Mouse (Mus musculus): Measurements from ENCODE around the gene Mrpl23. TPM values are rescaled to one million over a fixed set of nuclear protein-coding genes. Genes with fewer than 3 reads are reported as not detected.
A peak's percentile ranks its signal among the peaks of the same experiment; 100 is the strongest.

Gene Mrpl23
- polyA plus RNA-seq, 1 experiment from 2014 or later = 12.8 TPM

- H3K9ac ChIP-seq (replicated peaks) = no peak overlapping the region
- H3K27me3 ChIP-seq = no peaks in the 10 kb centered on the region
- 90% methylated on average over 8 of the region's 8 CpGs for WGBS
- H3K4me2 ChIP-seq (replicated peaks) = no peak overlapping the region
- peaks cover 14% of the 10 kb centered on the region for H3K4me1 ChIP-seq (replicated peaks)
- no peak overlapping the region for H3K4me3 ChIP-seq (replicated peaks)
- no peak for ATAC-seq
- H3K36me3 ChIP-seq = no peaks in the 10 kb centered on the region
- no peaks in the 10 kb centered on the region for H3K9me3 ChIP-seq
- H3K27ac ChIP-seq = no peak overlapping the region
These were observed 23.0 kb downstream of the Mrpl23 start for GRCm38 (mm10) chr7:142555366-142556088.

GRCm38 (mm10) chr7:142556089-142556476 lies 23.6 kb downstream of the Mrpl23 start:
- Histone ChIP-seq H3K4me2 (replicated peaks) (no peak overlapping the region), H3K27ac (no peak overlapping the region), H3K9ac (replicated peaks) (no peak overlapping the region), H3K4me1 (replicated peaks) (peaks cover 15% of the 10 kb centered on the region), H3K27me3 (no peaks in the 10 kb centered on the region), H3K4me3 (replicated peaks) (no peak overlapping the region), H3K36me3 (no peaks in the 10 kb centered on the region), H3K9me3 (no peaks in the 10 kb centered on the region)
- ATAC-seq = no peak
- WGBS = 98% methylated on average over 2 of the region's 2 CpGs

- Histone ChIP-seq H3K36me3 (no peaks in the 10 kb centered on the region), H3K4me1 (replicated peaks) (peaks cover 31% of the 10 kb centered on the region), H3K9ac (replicated peaks) (no peak overlapping the region), H3K27me3 (0 out of 2 replicates have a peak, but pooled peaks cover 3% of the 10 kb centered on the region), H3K4me3 (replicated peaks) (no peak overlapping the region), H3K9me3 (no peaks in the 10 kb centered on the region), H3K4me2 (replicated peaks) (no peak overlapping the region), H3K27ac (no peak overlapping the region)
- ATAC-seq = no peak
- WGBS = 27% methylated on average over 6 of the region's 6 CpGs
These were observed 25.2 kb downstream of the Mrpl23 start for GRCm38 (mm10) chr7:142557696-142558095.

- H3K9me3 ChIP-seq = no peaks in the 10 kb centered on the region
- H3K27me3 ChIP-seq = 0 out of 2 replicates have a peak, but pooled peaks cover 3% of the 10 kb centered on the region
- 91% methylated on average over 9 of the region's 9 CpGs for WGBS
- peaks cover 39% of the 10 kb centered on the region for H3K4me1 ChIP-seq (replicated peaks)
- no peak for ATAC-seq
- H3K4me2 ChIP-seq (replicated peaks) = no peak overlapping the region
- H3K9ac ChIP-seq (replicated peaks) = no peak overlapping the region
- H3K4me3 ChIP-seq (replicated peaks) = no peak overlapping the region
- no peak overlapping the region for H3K27ac ChIP-seq
- no peaks in the 10 kb centered on the region for H3K36me3 ChIP-seq
These were observed 26.1 kb downstream of the Mrpl23 start for GRCm38 (mm10) chr7:142558511-142559146.

GRCm38 (mm10) chr7:142559651-142560175 lies 27.2 kb downstream of the Mrpl23 start:
- no peak for ATAC-seq
- Histone ChIP-seq H3K4me1 (replicated peaks) (peaks cover 28% of the 10 kb centered on the region), H3K9me3 (no peaks in the 10 kb centered on the region), H3K36me3 (no peaks in the 10 kb centered on the region), H3K27ac (no peak overlapping the region), H3K27me3 (0 out of 2 replicates have a peak, but pooled peaks cover 3% of the 10 kb centered on the region), H3K4me2 (replicated peaks) (no peak overlapping the region), H3K4me3 (replicated peaks) (no peak overlapping the region), H3K9ac (replicated peaks) (no peak overlapping the region)
- WGBS = 75% methylated on average over 5 of the region's 5 CpGs

DNA sequence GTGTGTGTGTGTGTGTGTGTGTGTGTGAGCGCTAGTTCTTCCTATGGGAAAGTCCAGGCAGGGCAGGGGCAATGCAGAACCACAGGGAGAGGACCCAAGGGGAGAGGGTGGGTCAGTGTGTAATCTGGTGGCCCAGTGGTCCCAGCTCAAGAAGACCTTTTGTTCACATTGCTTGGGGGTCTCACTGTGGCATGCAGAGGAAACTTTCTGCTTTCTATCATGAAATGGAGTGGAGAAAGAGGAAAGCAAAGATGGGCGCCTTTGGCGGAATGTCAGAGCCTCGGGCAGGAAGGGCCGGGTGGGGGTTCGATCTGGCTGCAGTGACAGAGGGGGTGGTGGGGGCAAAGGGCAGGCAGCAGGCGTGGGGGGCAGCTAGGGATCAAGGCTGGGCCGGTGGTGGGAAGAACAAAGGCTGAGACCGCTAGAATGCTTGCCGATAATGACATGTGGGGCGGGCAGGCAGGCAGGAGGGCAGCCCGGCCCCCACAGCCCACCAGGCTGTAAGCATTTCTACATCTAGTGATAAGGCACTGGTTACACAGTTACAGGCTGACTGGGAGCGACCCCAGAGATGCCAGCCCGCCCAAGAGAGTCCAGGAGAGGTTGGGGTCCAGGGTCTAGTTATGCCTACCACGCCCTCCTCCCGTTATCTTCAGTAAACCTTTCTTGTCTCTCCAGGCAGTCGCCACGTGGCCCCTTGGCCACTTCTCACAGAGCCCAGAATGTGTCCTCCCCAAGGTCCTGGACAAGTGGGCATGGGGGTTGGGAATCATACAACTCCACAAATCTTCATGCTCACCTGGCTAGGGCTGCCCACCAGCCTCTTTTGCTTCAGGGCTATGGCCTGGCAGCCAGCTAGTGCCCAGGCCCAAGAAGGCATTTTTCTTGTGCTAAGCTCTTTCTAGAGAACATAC lies 28.7 kb downstream of the Mrpl23 start:
- Histone ChIP-seq H3K27me3 (0 out of 2 replicates have a peak, but pooled peaks cover 3% of the 10 kb centered on the region), H3K4me2 (replicated peaks) (no peak overlapping the region), H3K9me3 (no peaks in the 10 kb centered on the region), H3K27ac (no peak overlapping the region), H3K9ac (replicated peaks) (no peak overlapping the region), H3K4me1 (replicated peaks) (peaks cover 26% of the 10 kb centered on the region), H3K4me3 (replicated peaks) (no peak overlapping the region), H3K36me3 (no peaks in the 10 kb centered on the region)
- no peak for ATAC-seq
- 28% methylated on average over 18 of the region's 18 CpGs for WGBS

GRCm38 (mm10) chr7:142561856-142562404 lies 29.4 kb downstream of the Mrpl23 start:
- Histone ChIP-seq H3K36me3 (no peaks in the 10 kb centered on the region), H3K27me3 (0 out of 2 replicates have a peak, but pooled peaks cover 3% of the 10 kb centered on the region), H3K9me3 (no peaks in the 10 kb centered on the region), H3K4me1 (replicated peaks) (peaks cover 26% of the 10 kb centered on the region), H3K9ac (replicated peaks) (no peak overlapping the region), H3K4me2 (replicated peaks) (no peak overlapping the region), H3K4me3 (replicated peaks) (no peak overlapping the region), H3K27ac (no peak overlapping the region)
- no peak for ATAC-seq
- 73% methylated on average over 4 of the region's 4 CpGs for WGBS

DNA sequence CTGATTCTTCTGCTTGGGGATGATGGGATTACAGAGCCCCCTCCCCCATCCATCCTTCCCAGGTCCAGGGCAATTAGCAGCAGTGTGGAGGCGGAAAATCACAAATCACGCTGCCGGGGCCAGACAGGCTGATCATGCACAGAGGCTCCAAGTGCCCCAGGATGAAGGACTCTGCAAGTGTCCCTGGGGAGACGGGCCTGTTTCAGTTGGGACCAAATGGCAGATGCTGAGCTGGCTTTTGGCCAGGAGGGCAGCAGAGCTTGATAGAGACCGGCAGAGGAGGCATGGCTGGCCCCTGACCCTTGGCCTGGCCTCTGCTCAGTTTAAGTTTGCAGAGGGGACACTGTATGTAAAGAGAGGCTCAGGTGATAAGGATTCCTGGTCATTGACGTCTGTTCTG lies 30.7 kb downstream of the Mrpl23 start:
- ATAC-seq = 0 out of 2 replicates have a peak, but pooled peaks have one; percentile 24
- Histone ChIP-seq H3K9ac (replicated peaks) (no peak overlapping the region), H3K27ac (no peak overlapping the region), H3K4me3 (replicated peaks) (no peak overlapping the region), H3K27me3 (0 out of 2 replicates have a peak, but pooled peaks cover 3% of the 10 kb centered on the region), H3K36me3 (no peaks in the 10 kb centered on the region), H3K4me2 (replicated peaks) (no peak overlapping the region), H3K4me1 (replicated peaks) (peaks cover 26% of the 10 kb centered on the region), H3K9me3 (no peaks in the 10 kb centered on the region)
- WGBS = 26% methylated on average over 6 of the region's 6 CpGs

GRCm38 (mm10) chr7:142564955-142565643 lies 32.6 kb downstream of the Mrpl23 start:
- no peaks in the 10 kb centered on the region for H3K9me3 ChIP-seq
- H3K4me3 ChIP-seq (replicated peaks) = no peak overlapping the region
- H3K27me3 ChIP-seq = 0 out of 2 replicates have a peak, but pooled peaks cover 3% of the 10 kb centered on the region
- ATAC-seq = no peak
- no peak overlapping the region for H3K27ac ChIP-seq
- peaks cover 35% of the 10 kb centered on the region for H3K4me1 ChIP-seq (replicated peaks)
- H3K36me3 ChIP-seq = no peaks in the 10 kb centered on the region
- H3K9ac ChIP-seq (replicated peaks) = no peak overlapping the region
- no peak overlapping the region for H3K4me2 ChIP-seq (replicated peaks)
- 76% methylated on average over 11 of the region's 11 CpGs for WGBS

DNA sequence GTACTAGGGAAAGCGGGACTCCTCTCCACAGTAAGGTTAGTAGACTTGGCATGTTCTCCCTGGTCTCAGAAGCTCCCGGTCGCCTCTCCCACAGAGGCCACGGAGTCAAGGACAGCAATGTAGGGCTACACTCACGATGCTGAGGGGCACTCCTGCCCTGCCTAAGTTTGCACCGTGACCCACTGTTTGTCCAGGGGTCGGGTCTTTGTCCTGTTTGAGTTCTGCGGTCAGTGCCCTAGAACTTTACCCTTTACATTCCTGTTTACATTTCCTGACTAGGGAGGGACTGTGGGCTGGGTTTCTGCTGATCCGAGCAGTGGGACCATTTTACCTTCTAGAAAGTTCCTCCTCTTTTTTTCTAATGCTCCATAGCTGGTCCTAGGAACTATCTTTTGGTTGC lies 34.0 kb downstream of the Mrpl23 start:
- Histone ChIP-seq H3K9ac (replicated peaks) (no peak overlapping the region), H3K4me3 (replicated peaks) (no peak overlapping the region), H3K36me3 (no peaks in the 10 kb centered on the region), H3K9me3 (no peaks in the 10 kb centered on the region), H3K27ac (no peak overlapping the region), H3K4me1 (replicated peaks) (peaks cover 30% of the 10 kb centered on the region), H3K4me2 (replicated peaks) (no peak overlapping the region), H3K27me3 (0 out of 2 replicates have a peak, but pooled peaks cover 3% of the 10 kb centered on the region)
- 82% methylated on average over 9 of the region's 9 CpGs for WGBS
- no peak for ATAC-seq

DNA sequence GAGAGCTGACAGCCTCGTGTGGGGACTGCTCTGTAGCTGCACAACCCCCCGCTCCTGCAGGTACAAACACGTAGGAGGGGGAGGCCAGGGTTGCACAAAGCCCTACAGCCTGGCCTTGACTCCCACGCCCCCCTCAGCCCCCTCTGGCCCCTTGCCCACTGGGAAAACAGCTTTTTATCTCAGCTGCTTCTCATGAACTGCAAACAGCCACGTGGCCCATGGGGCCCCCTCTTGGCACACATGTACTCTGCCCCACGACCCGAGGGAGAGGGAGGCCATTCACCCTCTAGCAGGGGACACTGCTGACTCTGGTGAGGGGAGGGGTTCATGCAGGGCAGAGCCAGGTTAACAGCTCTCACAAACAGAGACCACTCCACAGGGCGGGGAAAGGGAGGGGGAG lies 36.5 kb downstream of the Mrpl23 start:
- peaks cover 13% of the 10 kb centered on the region for H3K4me1 ChIP-seq (replicated peaks)
- no peak overlapping the region for H3K4me2 ChIP-seq (replicated peaks)
- H3K36me3 ChIP-seq = no peaks in the 10 kb centered on the region
- no peak overlapping the region for H3K9ac ChIP-seq (replicated peaks)
- H3K27ac ChIP-seq = no peak overlapping the region
- H3K27me3 ChIP-seq = no peaks in the 10 kb centered on the region
- no peak overlapping the region for H3K4me3 ChIP-seq (replicated peaks)
- H3K9me3 ChIP-seq = no peaks in the 10 kb centered on the region
- WGBS = 60% methylated on average over 8 of the region's 8 CpGs
- ATAC-seq = no peak

Measured in midbrain, embryonic 13.5 days (tissue).